Mouse (Mus musculus) heart, adult 2 months (tissue): ENCODE results near the gene Galntl6.

Experiments
- CTCF ChIP-seq: fragments of 200-600 bp; IDR thresholded peaks from 2 replicates; pipeline ENCODE4 v1.8.1; 2022; ENCODE audit warnings: antibody characterized with exemption, mild to moderate bottlenecking, moderate library complexity
- POLR2A ChIP-seq: fragments of 200-500 bp; IDR thresholded peaks from 2 replicates; pipeline ENCODE4 v1.6.1; 2011; ENCODE audit warnings: mild to moderate bottlenecking, low read depth, low read length, control low read depth; ENCODE audit not compliant: insufficient read depth

- TF ChIP-seq CTCF (no peak), POLR2A (no peak)
Observed at GRCm38 (mm10) chr8:58691761-58692160, 220.7 kb downstream of the Galntl6 start.
